Mouse (Mus musculus): ENCODE data around the gene Spin1.

- no peak for TF ChIP-seq CTCF (IDR thresholded peaks at IDR 0.05; ENCODE audit: insufficient read depth, low read length)
- TF ChIP-seq POLR2A (IDR thresholded peaks at IDR 0.05; ENCODE audit: borderline replicate concordance, extremely low read depth, low read depth, low read length): no peak
These were observed 30.5 kb downstream of the Spin1 start for GRCm38 (mm10) chr13:51131179-51131578.

All from lung, adult 2 months (tissue).